Mouse (Mus musculus): ENCODE data around the gene Ier2.

DNA sequence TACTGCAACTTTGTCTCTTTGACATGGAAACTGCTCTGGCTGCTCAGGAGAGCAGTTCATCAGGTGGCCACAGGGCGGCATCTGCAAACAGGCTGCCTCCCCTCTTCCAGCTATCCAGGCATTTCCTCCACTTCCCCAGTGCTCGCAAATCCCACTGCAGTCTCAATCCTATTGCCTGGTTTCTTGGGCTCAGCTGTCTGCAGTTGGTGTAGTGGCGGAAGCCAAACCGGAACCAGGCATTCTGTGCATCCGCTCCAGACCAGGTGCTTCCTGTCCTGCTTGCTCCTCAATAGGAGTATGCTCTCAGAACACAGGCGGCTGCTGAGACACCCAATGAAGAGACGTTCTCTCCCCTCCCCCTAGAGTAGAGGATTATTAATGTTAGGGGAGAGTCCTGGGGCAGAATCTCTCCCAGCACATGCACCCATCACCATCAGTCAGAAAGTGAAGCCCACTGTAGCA is 37.2 kb upstream of the Ier2 start:
- TF ChIP-seq POLR2A (IDR thresholded peaks at IDR 0.05; ENCODE audit: borderline replicate concordance, insufficient read depth, low read length): no peak
- TF ChIP-seq CTCF (IDR thresholded peaks at IDR 0.05; ENCODE audit: borderline replicate concordance, insufficient read depth, low read depth, low read length): peak; percentile 85

Data from cerebellum, adult 2 months (tissue).